Mouse (Mus musculus) spleen, postnatal 14 days (tissue): ENCODE results near the gene Gabra3.

ENCODE experiments used
- DNase-seq, 2 experiments: peaks; one replicate each; pipeline ENCODE4 v3.0.0; 2021 to 2022; ENCODE audit warnings: low spot score in 2 of 2

Gabra3 gene

GRCm38 (mm10) chrX:72656230-72656898, at the start of gene Gabra3:
Gene Gabra3, minus strand, starts transcription at chrX:72656848.
- no peak for DNase-seq

GRCm38 (mm10) chrX:72655789-72656188, 859 bp downstream of the Gabra3 start:
- DNase-seq: no peak

GRCm38 (mm10) chrX:72655381-72655780, 1.3 kb downstream of the Gabra3 start:
- DNase-seq: no peak

GRCm38 (mm10) chrX:72650688-72651087, 6.0 kb downstream of the Gabra3 start:
- DNase-seq: no peak

GRCm38 (mm10) chrX:72644691-72645090, 12.0 kb downstream of the Gabra3 start:
- DNase-seq: no peak

DNA sequence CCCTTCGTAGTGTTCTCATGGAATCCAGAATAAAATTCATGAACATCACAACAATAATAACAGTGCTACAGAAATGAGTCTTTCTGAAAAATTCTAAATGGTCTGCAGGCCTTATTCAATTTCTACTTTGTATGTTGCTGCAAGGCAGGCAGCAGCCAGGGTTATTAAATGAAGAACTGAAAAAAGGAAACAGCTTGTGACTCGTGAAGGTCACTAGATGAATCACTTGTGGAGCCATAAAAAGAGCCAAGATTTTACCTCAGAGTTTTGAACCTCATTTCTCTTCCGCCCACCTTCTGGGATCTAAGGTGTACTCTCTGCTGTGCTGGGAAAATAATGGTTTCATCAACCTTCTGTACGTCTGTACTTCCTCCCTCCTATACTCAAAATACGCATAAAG, 159.4 kb downstream of the Gabra3 start:
- no peak for DNase-seq

DNA sequence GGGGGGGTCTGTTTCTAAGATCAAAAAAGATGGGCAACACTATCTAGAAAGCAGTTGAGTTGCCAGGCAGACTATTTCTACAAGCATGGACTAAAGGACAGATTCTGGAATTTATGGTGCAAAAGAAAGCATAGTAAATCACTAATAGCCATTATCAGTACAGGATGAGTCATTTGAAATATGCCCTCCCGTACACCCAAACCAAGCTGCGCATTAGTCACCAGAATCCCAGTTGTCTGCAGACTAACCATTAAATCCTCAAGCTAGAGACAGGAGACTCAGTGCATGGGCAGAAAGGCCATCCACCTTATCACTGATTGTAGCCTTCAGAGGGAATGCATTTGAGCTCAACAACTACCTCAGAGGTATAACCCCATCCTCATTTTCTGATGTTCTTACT, 166.8 kb downstream of the Gabra3 start:
- DNase-seq: no peak

GRCm38 (mm10) chrX:72386758-72387157, 269.9 kb downstream of the Gabra3 start, which contains the start of gene Magea10:
Gene Magea10, minus strand, starts transcription at chrX:72386858.
- no peak for DNase-seq
